Mouse (Mus musculus) adrenal gland, adult (tissue): Measurements from ENCODE around the gene Asic2.

Experiments
- DNase-seq, 2 experiments: peaks; one replicate each; pipeline ENCODE4 v3.0.0; 2022 to 2023; ENCODE audit warnings: low spot score in 1 of 2; ENCODE audit not compliant: inconsistent age in 2 of 2

The Asic2 gene

GRCm38 (mm10) chr11:80954147-80954546 is 1014.1 kb downstream of the Asic2 start:
- no peak for DNase-seq

GRCm38 (mm10) chr11:80949068-80949738 is 1019.1 kb downstream of the Asic2 start:
- peak; percentile 46 to 78 for DNase-seq

- DNase-seq, result no peak
These were observed 1020.2 kb downstream of the Asic2 start for GRCm38 (mm10) chr11:80948103-80948502.

GRCm38 (mm10) chr11:80946163-80946562 is 1022.1 kb downstream of the Asic2 start:
- no peak for DNase-seq

- DNase-seq, result no peak
These were observed 1044.8 kb downstream of the Asic2 start for GRCm38 (mm10) chr11:80923286-80923951.

- no peak for DNase-seq
These were observed 1049.9 kb downstream of the Asic2 start for GRCm38 (mm10) chr11:80918332-80918731.

GRCm38 (mm10) chr11:80917688-80918087 is 1050.6 kb downstream of the Asic2 start:
- no peak for DNase-seq

GRCm38 (mm10) chr11:80913408-80914024 is 1054.7 kb downstream of the Asic2 start:
- DNase-seq, result no peak

- DNase-seq, result no peak
These were observed 1055.5 kb downstream of the Asic2 start for GRCm38 (mm10) chr11:80912721-80913120.

GRCm38 (mm10) chr11:80907820-80908219 is 1060.4 kb downstream of the Asic2 start:
- DNase-seq, result no peak

- peak; percentile 56 to 84 for DNase-seq
These were observed 1061.8 kb downstream of the Asic2 start for GRCm38 (mm10) chr11:80906456-80906855.

GRCm38 (mm10) chr11:80904559-80904958 is 1063.7 kb downstream of the Asic2 start:
- DNase-seq, result no peak

GRCm38 (mm10) chr11:80903426-80903825 is 1064.8 kb downstream of the Asic2 start:
- no peak for DNase-seq

- no peak for DNase-seq
These were observed 1065.6 kb downstream of the Asic2 start for GRCm38 (mm10) chr11:80902664-80903063.

- no peak for DNase-seq
These were observed 1067.7 kb downstream of the Asic2 start for GRCm38 (mm10) chr11:80900555-80900954.

- DNase-seq, result no peak
These were observed 1072.4 kb downstream of the Asic2 start for GRCm38 (mm10) chr11:80895853-80896252.

- DNase-seq, result no peak
These were observed 1078.8 kb downstream of the Asic2 start for GRCm38 (mm10) chr11:80889336-80890063.

GRCm38 (mm10) chr11:80887021-80887420 is 1081.2 kb downstream of the Asic2 start:
- DNase-seq, result no peak

GRCm38 (mm10) chr11:80886365-80886764 is 1081.9 kb downstream of the Asic2 start:
- DNase-seq, result no peak

GRCm38 (mm10) chr11:80884521-80885231 is 1083.6 kb downstream of the Asic2 start:
- no peak for DNase-seq
